Mouse (Mus musculus): ENCODE measurements around the gene Mipol1. TPM values are rescaled to one million over a fixed set of nuclear protein-coding genes. Genes with fewer than 3 reads are reported as not detected.

Mipol1 gene
- total and polyA plus RNA-seq, 2 experiments, result 0.77 to 6.7 TPM

DNA sequence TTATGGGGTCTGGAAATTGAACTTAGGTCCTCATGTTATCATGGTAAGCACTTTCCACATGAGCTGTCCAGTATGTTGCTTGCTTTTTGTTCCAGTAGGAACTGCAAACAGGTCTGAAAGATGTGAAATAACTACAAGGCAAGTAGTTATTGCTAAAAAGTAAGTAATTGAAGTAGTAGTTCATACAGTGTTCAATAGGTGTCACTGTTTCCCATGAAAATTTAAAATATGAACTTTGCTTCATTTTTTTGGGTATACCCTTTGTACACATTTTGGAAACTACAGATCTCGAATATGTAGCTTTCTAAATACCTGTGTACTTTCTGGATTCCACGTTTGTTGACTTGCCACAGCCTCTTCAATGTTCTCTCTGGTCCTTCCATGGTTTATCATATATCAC, 28.3 kb downstream of the Mipol1 start:
- peak; percentile 26 for DNase-seq (ENCODE audit: extremely low read depth, low read depth, low spot score)
- no peak overlapping the region for H3K9ac ChIP-seq (ENCODE audit: low read depth, low read length)
- no peaks in the 10 kb centered on the region for H3K36me3 ChIP-seq (ENCODE audit: control insufficient read depth, insufficient read depth, low read length)
- H3K27ac ChIP-seq (replicated peaks; ENCODE audit: insufficient read depth, low read depth, low read length), result no peak overlapping the region
- H3K27me3 ChIP-seq (ENCODE audit: control insufficient read depth, insufficient read depth, low read length), result no peaks in the 10 kb centered on the region
- no peaks in the 10 kb centered on the region for H3K4me1 ChIP-seq (ENCODE audit: control insufficient read depth, insufficient read depth, low read length)
- 17% methylated on average over 2 of the region's 2 CpGs for WGBS
- H3K79me2 ChIP-seq (ENCODE audit: control insufficient read depth, insufficient read depth, low read length), result no peaks in the 10 kb centered on the region
- TF ChIP-seq CTCF (IDR thresholded peaks at IDR 0.05; ENCODE audit: low read depth, low read length), result peak; percentile 50
- TF ChIP-seq POLR2A (IDR thresholded peaks at IDR 0.05; ENCODE audit: extremely low read depth, insufficient read depth, low read length), result no peak
- no peak overlapping the region for H3K4me3 ChIP-seq (ENCODE audit: insufficient read depth, low read depth, low read length)

DNA sequence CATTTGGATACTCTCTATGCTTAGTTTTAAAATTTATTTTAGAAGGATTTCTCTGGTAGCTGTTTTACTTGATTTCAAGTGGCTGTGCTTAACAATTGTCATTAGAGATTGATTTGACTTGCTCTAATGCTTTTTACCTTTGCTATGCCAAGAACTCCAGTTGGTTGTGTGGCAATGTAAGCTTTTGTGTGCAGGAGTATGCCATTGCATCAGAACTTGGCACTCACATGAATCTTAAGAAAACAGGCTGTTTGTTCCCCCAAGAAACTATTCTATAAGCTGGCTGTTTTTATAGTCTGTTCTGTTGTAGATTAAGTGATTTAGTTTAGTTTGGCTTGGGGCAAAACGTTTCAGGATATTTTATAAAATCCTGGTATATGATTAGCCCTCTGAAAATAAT, 45.2 kb downstream of the Mipol1 start:
- H3K27ac ChIP-seq (replicated peaks; ENCODE audit: insufficient read depth, low read depth, low read length), result no peak overlapping the region
- no peaks in the 10 kb centered on the region for H3K36me3 ChIP-seq (ENCODE audit: control insufficient read depth, insufficient read depth, low read length)
- DNase-seq (ENCODE audit: extremely low read depth, low read depth, low spot score), result peak; percentile 27
- 69% methylated on average over 1 of the region's 1 CpGs for WGBS
- H3K27me3 ChIP-seq (ENCODE audit: control insufficient read depth, insufficient read depth, low read length), result no peaks in the 10 kb centered on the region
- H3K4me1 ChIP-seq (ENCODE audit: control insufficient read depth, insufficient read depth, low read length), result no peaks in the 10 kb centered on the region
- no peak overlapping the region for H3K9ac ChIP-seq (ENCODE audit: low read depth, low read length)
- no peak overlapping the region for H3K4me3 ChIP-seq (ENCODE audit: insufficient read depth, low read depth, low read length)
- H3K79me2 ChIP-seq (ENCODE audit: control insufficient read depth, insufficient read depth, low read length), result no peaks in the 10 kb centered on the region
- TF ChIP-seq POLR2A (IDR thresholded peaks at IDR 0.05; ENCODE audit: extremely low read depth, insufficient read depth, low read length) (no peak), CTCF (IDR thresholded peaks at IDR 0.05; ENCODE audit: low read depth, low read length) (no peak)

DNA sequence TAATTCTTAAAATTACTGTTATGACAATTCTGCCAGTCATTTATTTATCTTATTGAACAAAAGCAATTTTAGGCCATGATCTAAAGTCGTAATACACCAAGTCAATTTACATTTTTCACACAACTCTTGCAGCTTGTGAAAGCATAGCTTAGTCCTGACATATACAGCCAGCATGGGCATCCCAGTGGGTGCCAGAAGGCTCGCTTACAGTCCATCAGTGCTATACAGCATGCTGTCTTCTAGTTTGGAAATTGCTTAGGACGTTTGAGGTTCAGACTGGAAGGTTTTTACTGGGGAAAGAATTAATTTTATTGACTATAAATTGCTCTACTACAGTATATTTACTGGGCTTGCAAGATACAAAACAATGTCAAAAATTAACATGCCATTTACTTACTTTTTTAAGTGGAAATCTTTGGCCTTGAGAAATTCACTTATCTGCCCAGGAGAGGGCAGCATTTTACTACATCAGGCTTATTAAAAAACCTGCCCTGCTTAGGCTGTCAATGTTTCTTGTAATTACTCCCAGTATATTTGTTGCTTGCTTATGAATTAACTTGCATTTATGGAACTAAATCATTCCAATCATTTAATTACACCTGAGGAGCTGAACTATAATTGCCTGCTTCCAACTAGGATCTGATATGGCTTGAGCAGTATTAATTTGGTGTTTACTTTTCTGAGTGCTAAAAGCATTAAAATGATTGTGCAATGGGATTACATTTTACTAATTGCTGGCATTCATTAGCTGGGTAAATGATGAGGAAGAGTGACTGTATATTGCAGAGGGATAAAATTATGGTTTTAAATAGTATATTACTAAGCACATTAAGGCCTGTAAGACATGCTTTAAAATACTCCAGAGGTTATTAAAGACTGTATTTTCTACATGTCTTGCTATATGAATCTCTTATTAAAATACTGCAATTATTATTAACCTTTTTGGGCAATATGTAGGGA, 51.2 kb downstream of the Mipol1 start:
- Histone ChIP-seq H3K36me3 (ENCODE audit: control insufficient read depth, insufficient read depth, low read length) (no peaks in the 10 kb centered on the region), H3K27ac (replicated peaks; ENCODE audit: insufficient read depth, low read depth, low read length) (no peak overlapping the region), H3K4me1 (ENCODE audit: control insufficient read depth, insufficient read depth, low read length) (no peaks in the 10 kb centered on the region; the same call in 1 of the 2 replicates), H3K27me3 (ENCODE audit: control insufficient read depth, insufficient read depth, low read length) (no peaks in the 10 kb centered on the region), H3K9ac (ENCODE audit: low read depth, low read length) (no peak overlapping the region), H3K79me2 (ENCODE audit: control insufficient read depth, insufficient read depth, low read length) (no peaks in the 10 kb centered on the region), H3K4me3 (ENCODE audit: insufficient read depth, low read depth, low read length) (no peak overlapping the region)
- 60% methylated on average over 3 of the region's 3 CpGs for WGBS
- TF ChIP-seq POLR2A (IDR thresholded peaks at IDR 0.05; ENCODE audit: extremely low read depth, insufficient read depth, low read length), result no peak
- TF ChIP-seq CTCF (IDR thresholded peaks at IDR 0.05; ENCODE audit: low read depth, low read length), result peak; percentile 32; the same call in 1 of the 2 replicates
- DNase-seq (ENCODE audit: extremely low read depth, low read depth, low spot score), result peak; percentile 65

DNA sequence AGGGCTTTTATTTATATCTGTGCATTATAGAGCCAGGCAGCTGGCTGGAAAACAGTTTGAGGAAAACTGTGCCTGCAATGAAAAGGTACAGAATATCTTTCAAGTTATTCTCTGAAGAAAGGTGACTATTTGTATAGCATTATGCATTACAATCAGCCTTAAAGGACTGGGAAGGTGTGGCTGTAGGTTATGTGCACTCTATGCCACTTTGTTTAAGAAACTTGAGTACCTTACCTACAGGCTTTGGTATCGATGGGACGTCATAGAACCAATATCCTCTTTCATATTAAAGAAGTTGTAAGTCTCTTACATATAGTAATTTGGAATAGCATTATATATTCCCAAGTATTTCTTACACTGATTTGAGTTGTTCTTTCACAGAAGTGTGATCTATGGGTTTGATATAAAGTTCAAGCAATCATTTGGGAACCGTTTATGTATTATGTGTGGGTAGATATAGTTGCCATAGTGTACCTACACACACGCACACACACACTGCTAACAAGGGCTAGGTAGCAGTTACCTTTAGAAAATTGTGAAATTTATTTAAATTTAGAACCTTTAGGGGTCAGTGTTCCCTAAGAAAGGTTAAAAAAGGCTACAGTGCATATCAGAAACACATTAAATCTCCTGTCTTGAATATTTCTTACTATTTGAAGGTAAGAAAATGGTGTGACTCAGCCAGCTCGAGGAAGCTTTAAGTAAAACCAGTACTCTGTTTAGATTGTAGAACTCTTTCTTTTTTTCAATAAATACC, 55.3 kb downstream of the Mipol1 start:
- Histone ChIP-seq H3K36me3 (ENCODE audit: control insufficient read depth, insufficient read depth, low read length) (no peaks in the 10 kb centered on the region), H3K9ac (ENCODE audit: low read depth, low read length) (no peak overlapping the region), H3K4me3 (ENCODE audit: insufficient read depth, low read depth, low read length) (no peak overlapping the region), H3K4me1 (ENCODE audit: control insufficient read depth, insufficient read depth, low read length) (no peaks in the 10 kb centered on the region; the same call in 1 of the 2 replicates), H3K79me2 (ENCODE audit: control insufficient read depth, insufficient read depth, low read length) (no peaks in the 10 kb centered on the region), H3K27me3 (ENCODE audit: control insufficient read depth, insufficient read depth, low read length) (no peaks in the 10 kb centered on the region), H3K27ac (replicated peaks; ENCODE audit: insufficient read depth, low read depth, low read length) (no peak overlapping the region)
- DNase-seq (ENCODE audit: extremely low read depth, low read depth, low spot score), result peak; percentile 27
- 64% methylated on average over 5 of the region's 5 CpGs for WGBS
- TF ChIP-seq CTCF (IDR thresholded peaks at IDR 0.05; ENCODE audit: low read depth, low read length) (no peak), POLR2A (IDR thresholded peaks at IDR 0.05; ENCODE audit: extremely low read depth, insufficient read depth, low read length) (no peak)

DNA sequence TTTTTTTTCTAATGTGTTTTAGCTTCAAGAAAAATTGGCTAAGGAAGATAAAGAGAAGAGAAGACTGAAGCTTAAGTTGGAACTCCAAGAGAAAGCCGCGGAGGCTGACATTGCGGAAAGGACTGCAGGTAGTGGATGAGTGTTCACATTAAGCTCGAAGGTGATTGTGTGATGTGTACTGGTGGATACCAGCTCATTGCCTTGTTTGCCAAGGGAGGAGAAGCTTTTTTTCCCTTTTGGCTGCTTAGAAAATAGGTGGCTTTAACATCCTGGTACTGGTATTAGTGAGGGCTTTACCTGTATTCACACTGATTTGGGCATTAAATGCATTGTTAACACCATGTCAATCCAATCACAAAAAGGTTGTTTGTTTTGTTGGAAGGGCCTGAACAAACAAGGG, 77.1 kb downstream of the Mipol1 start:
- DNase-seq (ENCODE audit: extremely low read depth, low read depth, low spot score), result no peak
- no peaks in the 10 kb centered on the region for H3K4me1 ChIP-seq (ENCODE audit: control insufficient read depth, insufficient read depth, low read length)
- 89% methylated on average over 4 of the region's 4 CpGs for WGBS
- no peaks in the 10 kb centered on the region for H3K27me3 ChIP-seq (ENCODE audit: control insufficient read depth, insufficient read depth, low read length)
- H3K9ac ChIP-seq (ENCODE audit: low read depth, low read length), result no peak overlapping the region
- no peaks in the 10 kb centered on the region for H3K36me3 ChIP-seq (ENCODE audit: control insufficient read depth, insufficient read depth, low read length)
- H3K79me2 ChIP-seq (ENCODE audit: control insufficient read depth, insufficient read depth, low read length), result no peaks in the 10 kb centered on the region
- no peak overlapping the region for H3K4me3 ChIP-seq (ENCODE audit: insufficient read depth, low read depth, low read length)
- TF ChIP-seq POLR2A (IDR thresholded peaks at IDR 0.05; ENCODE audit: extremely low read depth, insufficient read depth, low read length) (no peak), CTCF (IDR thresholded peaks at IDR 0.05; ENCODE audit: low read depth, low read length) (no peak)
- H3K27ac ChIP-seq (replicated peaks; ENCODE audit: insufficient read depth, low read depth, low read length), result no peak overlapping the region
